Mouse (Mus musculus) lung, embryonic 14.5 days (tissue): Measurements from ENCODE around the gene Gfral. TPM values are rescaled to one million over a fixed set of nuclear protein-coding genes. Genes with fewer than 3 reads are reported as not detected.
A peak's percentile ranks its signal among the peaks of the same experiment; 100 is the strongest.
"Not testable (repeated sequence)": the region's sequence is repeated elsewhere in the genome, so short reads cannot be mapped to it uniquely, and the experiment has no call there.

ENCODE experiments used
- ATAC-seq: fragments of 200-750 bp; cut with Nextera tagmentation; 2 replicates; pipeline ENCODE4 v1.8.0; 2017; ENCODE audit warnings: mild to moderate bottlenecking, moderate TSS enrichment, moderate library complexity; ENCODE audit not compliant: insufficient read depth
- DNase-seq: peaks from one replicate; pipeline ENCODE4 v3.0.0-alpha.2; 2015
- H3K27ac ChIP-seq: fragments of 300-500 bp; sonication (generic); 2 replicates; pipeline ENCODE4 v1.5.1; 2014; ENCODE audit warnings: low read depth, mild to moderate bottlenecking, moderate library complexity
- H3K27me3 ChIP-seq: fragments of 300-500 bp; sonication (generic); 2 replicates; pipeline ENCODE4 v1.6.1; 2014; ENCODE audit warnings: low read length, control low read depth; ENCODE audit not compliant: insufficient read depth
- H3K36me3 ChIP-seq: fragments of 300-500 bp; sonication (generic); 2 replicates; pipeline ENCODE4 v1.6.1; 2014; ENCODE audit warnings: control low read depth; ENCODE audit not compliant: insufficient read depth
- H3K4me1 ChIP-seq: fragments of 300-500 bp; sonication (generic); 2 replicates; pipeline ENCODE4 v1.6.1; 2014; ENCODE audit warnings: antibody characterized with exemption, control low read depth; ENCODE audit not compliant: insufficient read depth
- H3K4me2 ChIP-seq: fragments of 300-500 bp; sonication (generic); 2 replicates; pipeline ENCODE4 v1.6.1; 2014; ENCODE audit warnings: mild to moderate bottlenecking
- H3K4me3 ChIP-seq: fragments of 300-500 bp; sonication (generic); 2 replicates; pipeline ENCODE4 v1.5.1; 2014; ENCODE audit warnings: low read depth, low read length
- H3K9ac ChIP-seq: fragments of 300-500 bp; sonication (generic); 2 replicates; pipeline ENCODE4 v1.6.1; 2014
- H3K9me3 ChIP-seq: fragments of 300-500 bp; sonication (generic); 2 replicates; pipeline ENCODE4 v1.6.1; 2016; ENCODE audit warnings: low read depth, low read length, control low read depth
- CTCF ChIP-seq: IDR thresholded peaks from 2 replicates; pipeline ENCODE4 v1.5.1; 2016; ENCODE audit warnings: antibody characterized with exemption, low read depth
- WGBS: fragments of 180-500 bp; shearing (Covaris S2); extraction: QIAGEN DNeasy Blood & Tissue Kit; methylation state at CpG from one replicate; pipeline ENCODE4 v1.1.7; 2014; 5-methylcytosine and 5-hydroxymethylcytosine counted together
- polyA plus RNA-seq: library from polyadenylated mRNA; unstranded; fragments of >200 nt; fragmentation: Nextera tagmentation; extraction: Ambion mirVana; gene quantifications from 2 replicates; pipeline ENCODE4 v1.2.1, GENCODE M21; 2014

The Gfral gene
- polyA plus RNA-seq, 1 experiment from 2014 or later = not detected

DNA sequence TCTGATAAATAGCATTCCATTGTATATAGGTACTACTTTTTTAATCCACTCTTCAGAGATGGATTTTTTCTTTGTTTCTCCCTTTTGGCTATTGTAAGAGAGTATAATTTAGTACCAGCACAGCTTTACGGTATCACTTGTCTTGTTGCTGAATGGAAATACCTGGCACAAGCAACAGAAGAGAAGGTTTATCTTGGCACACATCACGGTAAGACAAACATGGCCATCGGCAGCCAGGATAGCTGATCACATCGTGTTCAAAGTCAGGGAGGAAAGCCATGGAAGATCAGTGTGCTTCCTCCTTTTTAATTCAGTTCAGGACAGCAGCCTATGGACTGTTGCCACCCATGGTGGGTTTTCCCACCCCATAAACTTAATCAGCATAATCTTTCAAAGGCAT lies 89.2 kb downstream of the Gfral start:
- no peak for ATAC-seq
- H3K4me3 ChIP-seq = no peak overlapping the region
- WGBS = 66% methylated on average over 4 of the region's 4 CpGs

DNA sequence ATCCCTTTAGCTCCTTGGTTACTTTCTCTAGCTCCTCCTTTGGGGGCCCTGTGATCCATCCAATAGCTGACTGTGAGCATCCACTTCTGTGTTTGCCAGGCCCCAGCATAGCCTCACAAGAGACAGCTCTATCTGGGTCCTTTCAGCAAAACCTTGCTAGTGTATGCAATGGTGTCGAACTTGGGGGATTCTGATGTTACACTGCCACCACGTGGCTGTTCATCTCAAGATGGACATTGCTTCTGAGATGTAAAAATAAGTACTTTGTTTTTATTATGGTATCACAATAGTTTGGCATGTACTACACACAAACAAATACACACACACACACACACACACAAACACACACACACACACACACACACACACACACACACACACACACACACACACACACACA lies 90.6 kb downstream of the Gfral start:
- not testable (repeated sequence) for H3K4me1 ChIP-seq, H3K4me3 ChIP-seq, H3K9me3 ChIP-seq, H3K36me3 ChIP-seq, H3K4me2 ChIP-seq, H3K27ac ChIP-seq, H3K9ac ChIP-seq, H3K27me3 ChIP-seq
- peak; percentile 76 for TF ChIP-seq CTCF
- ATAC-seq = peak; percentile 70; the same call in 1 of the 2 replicates
- DNase-seq = peak; percentile 92
- WGBS = 1% methylated on average over 2 of the region's 2 CpGs

More for the DNA sequence above, 89.2 kb downstream of the Gfral start:
- no peaks in the 10 kb centered on the region for H3K4me1 ChIP-seq
- no peak for DNase-seq
- no peak overlapping the region for H3K4me2 ChIP-seq
- no peak overlapping the region for H3K27ac ChIP-seq
- no peaks in the 10 kb centered on the region for H3K27me3 ChIP-seq
- H3K9ac ChIP-seq = no peak overlapping the region
- TF ChIP-seq CTCF = no peak
- no peaks in the 10 kb centered on the region for H3K36me3 ChIP-seq
- H3K9me3 ChIP-seq = no peaks in the 10 kb centered on the region

Other genes with a start within 250 kb of the Gfral start
- 9.3 and 9.5 TPM in 2 replicates for gene Hmgcll1, start 198.8 kb downstream of the Gfral start, polyA plus RNA-seq
- 0.37 and 0.38 TPM in 2 replicates for gene Hcrtr2, start 110.2 kb upstream of the Gfral start, polyA plus RNA-seq